Mouse (Mus musculus): ENCODE results near the gene Olfr930. TPM values are rescaled to one million over a fixed set of nuclear protein-coding genes. Genes with fewer than 3 reads are reported as not detected.

The Olfr930 gene
- not detected in 2 replicates for polyA plus RNA-seq (2015; fragmentation: Nextera tagmentation; extraction: Ambion mirVana)

DNA sequence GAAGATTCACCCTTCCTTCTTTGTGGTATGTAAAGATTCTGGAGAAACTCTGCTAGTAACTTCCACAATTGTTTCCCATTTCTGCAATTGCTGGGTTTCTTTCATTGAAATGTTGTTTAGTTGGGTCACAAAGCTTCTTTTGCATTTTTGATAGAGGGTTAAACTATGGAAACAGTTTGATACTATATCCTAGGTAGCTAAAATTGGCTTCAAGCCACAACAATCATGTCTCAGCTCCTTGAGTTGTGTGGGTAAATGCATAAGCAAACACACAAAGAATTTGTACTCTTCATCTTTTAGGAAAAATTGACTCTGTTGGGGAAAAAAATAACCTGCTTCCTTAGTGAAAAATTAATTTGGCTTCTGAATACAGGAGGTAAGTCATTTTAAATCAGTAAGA lies at the start of gene Olfr930:
Olfr930 (plus strand) TSS at position 301 of the 400 bp plus-strand sequence.
- no peaks in the 10 kb centered on the region for H3K27me3 ChIP-seq (ENCODE audit: control insufficient read depth, insufficient read depth, low read length)
- TF ChIP-seq EP300 (optimal IDR thresholded peaks at IDR 0.05) = no peak
- no peak for TF ChIP-seq CTCF (IDR thresholded peaks at IDR 0.05; ENCODE audit: low read depth)

DNA sequence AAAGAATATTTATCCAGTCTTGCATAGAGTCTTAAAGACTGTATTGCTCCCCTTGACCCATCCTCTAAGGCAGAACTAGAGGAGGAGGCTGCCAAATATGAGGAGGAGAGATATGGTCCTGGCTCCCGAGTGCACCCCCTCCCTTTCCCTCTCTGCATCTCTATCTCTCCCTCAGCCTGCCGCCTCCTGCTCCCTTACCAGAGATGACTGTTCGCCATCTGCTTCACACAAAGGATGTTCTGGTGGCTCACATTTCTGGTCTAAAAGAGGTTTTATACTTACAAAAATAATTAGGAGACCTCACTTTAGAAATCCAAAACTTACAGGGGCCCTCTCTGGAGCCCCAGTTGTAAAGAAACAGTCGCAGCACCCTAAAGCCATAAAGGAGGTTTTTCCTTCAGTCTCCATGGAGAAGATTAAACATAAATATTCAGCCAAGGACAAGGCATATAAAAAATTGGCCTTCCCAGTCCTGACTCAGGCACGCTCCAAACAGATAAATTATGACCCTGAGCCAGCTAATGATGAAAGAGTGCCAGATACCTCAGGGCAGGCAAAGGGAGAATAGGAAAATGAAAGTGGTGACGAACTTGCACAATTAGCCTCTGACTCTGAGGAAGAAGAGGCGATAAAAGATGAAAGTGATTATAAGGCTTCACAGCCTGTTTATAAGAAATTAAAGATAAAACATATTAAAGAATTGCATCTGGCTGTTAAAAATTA lies 24.0 kb downstream of the Olfr930 start:
- H3K27ac ChIP-seq (replicated peaks) = no peak overlapping the region
- no peaks in the 10 kb centered on the region for H3K9me3 ChIP-seq (ENCODE audit: control insufficient read depth, low read length)
- TF ChIP-seq CTCF (IDR thresholded peaks at IDR 0.05; ENCODE audit: low read depth) (no peak), EP300 (optimal IDR thresholded peaks at IDR 0.05) (no peak)
- no peak overlapping the region for H3K4me2 ChIP-seq (replicated peaks; ENCODE audit: low read depth)
- no peaks in the 10 kb centered on the region for H3K4me1 ChIP-seq (replicated peaks; ENCODE audit: control insufficient read depth, insufficient read depth)
- no peaks in the 10 kb centered on the region for H3K36me3 ChIP-seq (ENCODE audit: control insufficient read depth, insufficient read depth, low read length)
- H3K27me3 ChIP-seq (ENCODE audit: control insufficient read depth, insufficient read depth, low read length) = no peaks in the 10 kb centered on the region
- WGBS = 56% methylated on average over 7 of the region's 7 CpGs
- no peak overlapping the region for H3K4me3 ChIP-seq (ENCODE audit: low read depth, low read length)
- DNase-seq (ENCODE audit: low spot score) = no peak
- ATAC-seq (ENCODE audit: low FRiP score, low TSS enrichment) = no peak
- no peak overlapping the region for H3K9ac ChIP-seq (ENCODE audit: low read length)

More for the DNA sequence above, at the start of gene Olfr930:
- ATAC-seq (ENCODE audit: low FRiP score, low TSS enrichment) (no peak), DNase-seq (ENCODE audit: low spot score) (no peak)
- Histone ChIP-seq H3K9ac (ENCODE audit: low read length) (no peak within 1 kb of the TSS), H3K4me1 (replicated peaks; ENCODE audit: control insufficient read depth, insufficient read depth) (no peaks in the 10 kb centered on the region), H3K27ac (replicated peaks) (no peak within 1 kb of the TSS), H3K4me2 (replicated peaks; ENCODE audit: low read depth) (no peak within 1 kb of the TSS), H3K36me3 (ENCODE audit: control insufficient read depth, insufficient read depth, low read length) (no peaks in the 10 kb centered on the region), H3K4me3 (ENCODE audit: low read depth, low read length) (no peak within 1 kb of the TSS), H3K9me3 (ENCODE audit: control insufficient read depth, low read length) (no peaks in the 10 kb centered on the region)

DNA sequence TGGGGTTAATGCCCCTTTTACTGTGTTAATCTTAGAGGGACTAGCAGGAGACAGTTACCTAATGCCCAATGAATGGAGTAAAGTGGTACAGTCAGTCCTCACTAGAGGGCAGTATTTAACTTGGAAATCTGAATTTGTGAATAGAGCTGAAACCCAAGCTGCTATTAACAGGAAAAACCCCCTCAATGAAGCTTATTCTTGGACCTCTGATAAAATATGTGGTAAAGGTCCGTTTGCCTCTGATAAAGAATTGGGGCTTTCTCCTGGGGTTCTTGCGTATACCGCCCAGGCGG lies 24.5 kb downstream of the Olfr930 start:
- 69% methylated on average over 4 of the region's 4 CpGs for WGBS
- Histone ChIP-seq H3K4me3 (ENCODE audit: low read depth, low read length) (no peak overlapping the region), H3K9ac (ENCODE audit: low read length) (no peak overlapping the region), H3K27ac (replicated peaks) (no peak overlapping the region), H3K4me2 (replicated peaks; ENCODE audit: low read depth) (no peak overlapping the region), H3K36me3 (ENCODE audit: control insufficient read depth, insufficient read depth, low read length) (no peaks in the 10 kb centered on the region), H3K9me3 (ENCODE audit: control insufficient read depth, low read length) (no peaks in the 10 kb centered on the region), H3K27me3 (ENCODE audit: control insufficient read depth, insufficient read depth, low read length) (no peaks in the 10 kb centered on the region), H3K4me1 (replicated peaks; ENCODE audit: control insufficient read depth, insufficient read depth) (no peaks in the 10 kb centered on the region)
- ATAC-seq (ENCODE audit: low FRiP score, low TSS enrichment) = no peak
- DNase-seq (ENCODE audit: low spot score) = no peak
- peak; percentile 51 for TF ChIP-seq CTCF (IDR thresholded peaks at IDR 0.05; ENCODE audit: low read depth)
- TF ChIP-seq EP300 (optimal IDR thresholded peaks at IDR 0.05) = no peak

DNA sequence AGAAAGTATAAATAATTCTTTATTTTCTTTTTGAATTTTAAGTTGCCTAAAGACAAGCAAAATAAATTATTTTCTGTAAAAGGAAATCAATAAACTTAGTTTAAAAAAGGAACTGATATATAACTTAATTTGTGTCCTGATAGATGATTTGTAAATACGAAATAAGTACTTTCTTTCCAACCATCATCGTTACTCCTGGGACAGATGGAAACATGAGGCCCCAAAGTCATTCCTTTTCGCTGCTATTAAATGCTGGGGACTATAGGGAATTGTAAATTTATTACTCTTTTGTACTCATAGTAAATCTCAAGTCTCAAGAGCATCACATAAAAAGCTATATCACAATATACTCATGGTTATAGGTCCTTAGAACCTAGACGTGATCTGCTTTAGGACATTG lies 42.4 kb downstream of the Olfr930 start, which contains the start of gene Olfr933:
Olfr933 (plus strand) TSS at position 301 of the 400 bp plus-strand sequence.
- WGBS = 77% methylated on average over 4 of the region's 4 CpGs

More for the DNA sequence above, 42.4 kb downstream of the Olfr930 start, which contains the start of gene Olfr933:
- Histone ChIP-seq H3K4me1 (replicated peaks; ENCODE audit: control insufficient read depth, insufficient read depth) (no peaks in the 10 kb centered on the region), H3K9ac (ENCODE audit: low read length) (no peak within 1 kb of the TSS), H3K27ac (replicated peaks) (no peak within 1 kb of the TSS), H3K4me2 (replicated peaks; ENCODE audit: low read depth) (no peak within 1 kb of the TSS), H3K27me3 (ENCODE audit: control insufficient read depth, insufficient read depth, low read length) (no peaks in the 10 kb centered on the region), H3K36me3 (ENCODE audit: control insufficient read depth, insufficient read depth, low read length) (no peaks in the 10 kb centered on the region), H3K9me3 (ENCODE audit: control insufficient read depth, low read length) (no peaks in the 10 kb centered on the region), H3K4me3 (ENCODE audit: low read depth, low read length) (no peak within 1 kb of the TSS)
- no peak for TF ChIP-seq CTCF (IDR thresholded peaks at IDR 0.05; ENCODE audit: low read depth)
- TF ChIP-seq EP300 (optimal IDR thresholded peaks at IDR 0.05) = no peak
- DNase-seq (ENCODE audit: low spot score) (no peak), ATAC-seq (ENCODE audit: low FRiP score, low TSS enrichment) (no peak)

Other genes with a start within 250 kb of the Olfr930 start
- gene Olfr919, start 226.1 kb upstream of the Olfr930 start, polyA plus RNA-seq (2015; fragmentation: Nextera tagmentation; extraction: Ambion mirVana) = not detected in 2 replicates
- gene Vwa5a, start 211.5 kb upstream of the Olfr930 start, polyA plus RNA-seq (2015; fragmentation: Nextera tagmentation; extraction: Ambion mirVana) = 17.1 and 18.2 TPM in 2 replicates
- gene Olfr920, start 177.5 kb upstream of the Olfr930 start, polyA plus RNA-seq (2015; fragmentation: Nextera tagmentation; extraction: Ambion mirVana) = 0.06 and 0.11 TPM in 2 replicates
- gene Olfr921, start 156.7 kb upstream of the Olfr930 start, polyA plus RNA-seq (2015; fragmentation: Nextera tagmentation; extraction: Ambion mirVana) = not detected in 2 replicates
- gene Olfr922, start 115.2 kb upstream of the Olfr930 start, polyA plus RNA-seq (2015; fragmentation: Nextera tagmentation; extraction: Ambion mirVana) = not detected in 2 replicates
- not detected in 2 replicates for gene Olfr923, start 103.3 kb upstream of the Olfr930 start, polyA plus RNA-seq (2015; fragmentation: Nextera tagmentation; extraction: Ambion mirVana)
- not detected in 2 replicates for gene Olfr924, start 85.4 kb upstream of the Olfr930 start, polyA plus RNA-seq (2015; fragmentation: Nextera tagmentation; extraction: Ambion mirVana)
- gene Olfr26, start 74.7 kb upstream of the Olfr930 start, polyA plus RNA-seq (2015; fragmentation: Nextera tagmentation; extraction: Ambion mirVana) = not detected in 2 replicates
- not detected in 2 replicates for gene Olfr926, start 52.7 kb upstream of the Olfr930 start, polyA plus RNA-seq (2015; fragmentation: Nextera tagmentation; extraction: Ambion mirVana)
- gene Olfr933, start 42.5 kb downstream of the Olfr930 start, polyA plus RNA-seq (2015; fragmentation: Nextera tagmentation; extraction: Ambion mirVana) = not detected in 2 replicates
- gene Olfr934, start 58.5 kb downstream of the Olfr930 start, polyA plus RNA-seq (2015; fragmentation: Nextera tagmentation; extraction: Ambion mirVana) = not detected in 2 replicates
- not detected in 2 replicates for gene Olfr935, start 69.9 kb downstream of the Olfr930 start, polyA plus RNA-seq (2015; fragmentation: Nextera tagmentation; extraction: Ambion mirVana)
- gene Olfr146, start 93.6 kb downstream of the Olfr930 start, polyA plus RNA-seq (2015; fragmentation: Nextera tagmentation; extraction: Ambion mirVana) = not detected in 2 replicates
- gene Olfr937, start 135.1 kb downstream of the Olfr930 start, polyA plus RNA-seq (2015; fragmentation: Nextera tagmentation; extraction: Ambion mirVana) = not detected in 2 replicates
- gene Olfr938, start 149.1 kb downstream of the Olfr930 start, polyA plus RNA-seq (2015; fragmentation: Nextera tagmentation; extraction: Ambion mirVana) = not detected in 2 replicates
- gene Olfr27, start 198.3 kb downstream of the Olfr930 start, polyA plus RNA-seq (2015; fragmentation: Nextera tagmentation; extraction: Ambion mirVana) = not detected in 2 replicates
- 0.01 TPM in 1 of 2 replicates, not detected in the other for gene Olfr943, start 236.5 kb downstream of the Olfr930 start, polyA plus RNA-seq (2015; fragmentation: Nextera tagmentation; extraction: Ambion mirVana)

Measured in stomach, postnatal 0 days (tissue).